Mouse (Mus musculus) embryo, embryonic 10 days (tissue): ENCODE measurements around the gene L3mbtl4.
"Not testable (repeated sequence)": the region's sequence is repeated elsewhere in the genome, so short reads cannot be mapped to it uniquely, and the experiment has no call there.

Source experiments
- DNase-seq: peaks from one replicate; pipeline ENCODE4 v3.0.0-alpha.2; 2015; ENCODE audit warnings: low spot score

L3mbtl4 gene

DNA sequence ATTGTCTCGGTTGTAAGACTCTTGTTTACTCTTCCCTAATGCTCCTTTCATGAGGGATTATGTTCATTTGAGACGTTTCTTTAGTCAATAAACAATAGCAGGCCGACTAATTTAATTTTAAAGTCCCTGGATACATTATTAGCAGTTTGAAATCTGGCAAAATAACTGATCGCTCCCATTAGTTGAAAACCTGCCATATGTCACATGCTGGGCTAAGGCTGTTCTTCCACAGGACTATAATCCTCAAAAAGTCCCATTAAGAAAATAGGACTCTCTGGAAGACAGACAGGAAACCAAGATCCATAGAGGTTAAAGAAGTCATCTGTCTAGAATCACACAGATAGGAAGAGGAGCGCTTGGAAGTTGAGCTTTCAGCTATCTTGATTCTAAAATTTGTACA lies 114.9 kb downstream of the L3mbtl4 start:
- no peak for DNase-seq

- DNase-seq: no peak
These were observed 132.4 kb downstream of the L3mbtl4 start for GRCm38 (mm10) chr17:68405993-68406392.

- DNase-seq: not testable (repeated sequence)
These were observed 133.5 kb downstream of the L3mbtl4 start for GRCm38 (mm10) chr17:68407121-68407520.

- no peak for DNase-seq
These were observed 149.3 kb downstream of the L3mbtl4 start for GRCm38 (mm10) chr17:68422663-68423498.

DNA sequence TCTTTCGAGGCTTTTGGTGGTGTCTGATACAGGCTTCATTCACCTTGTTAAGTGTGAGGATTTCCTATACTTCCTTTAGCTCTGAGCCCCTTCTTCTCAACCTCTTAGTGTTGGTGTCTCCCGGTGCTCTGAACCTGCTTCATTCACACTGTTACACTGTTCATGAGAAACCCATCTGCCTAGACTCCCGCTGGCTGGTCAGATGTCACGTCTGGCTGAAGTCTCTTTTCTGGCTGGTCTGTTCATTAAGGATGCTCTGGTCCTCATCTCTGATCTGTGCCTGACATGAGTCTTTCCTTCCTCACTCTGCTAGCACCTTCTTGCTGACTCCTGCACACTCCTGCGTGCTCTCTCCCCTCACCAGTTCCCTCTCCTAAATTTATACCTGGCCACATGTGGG lies 160.0 kb downstream of the L3mbtl4 start:
- DNase-seq: no peak

- DNase-seq: no peak
These were observed 177.3 kb downstream of the L3mbtl4 start for GRCm38 (mm10) chr17:68450921-68451320.

GRCm38 (mm10) chr17:68461471-68461870 lies 187.9 kb downstream of the L3mbtl4 start:
- DNase-seq: no peak

- DNase-seq: no peak
These were observed 193.7 kb downstream of the L3mbtl4 start for GRCm38 (mm10) chr17:68467311-68467710.

DNA sequence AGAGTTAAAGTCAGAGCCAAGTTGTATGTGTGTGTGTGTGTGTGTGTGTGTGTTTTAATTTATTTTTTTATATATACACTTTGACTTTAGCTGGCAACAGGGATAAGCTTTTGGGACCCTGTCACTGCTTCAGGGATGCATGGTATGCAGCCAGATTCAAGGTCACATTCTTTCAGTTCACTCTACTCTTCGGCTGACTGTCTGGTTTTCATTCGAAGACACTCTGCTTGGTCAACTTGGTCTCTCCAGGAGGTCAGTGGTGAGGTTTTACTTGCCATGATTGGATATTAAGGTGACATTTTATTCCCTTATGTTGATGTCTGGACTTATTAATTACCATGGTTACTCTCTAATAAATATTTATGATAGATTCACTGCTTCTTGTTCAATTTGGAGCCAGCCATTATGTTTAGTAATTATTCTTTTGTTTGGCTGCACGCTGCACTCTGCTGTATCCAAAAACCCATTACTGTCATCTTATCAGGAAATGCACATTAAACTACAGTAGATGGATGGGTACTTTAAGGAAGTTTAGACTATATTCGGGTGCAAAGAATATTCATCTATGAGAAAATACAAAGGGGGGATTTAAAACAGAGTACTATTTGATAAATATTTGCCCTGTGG lies 216.6 kb downstream of the L3mbtl4 start:
- DNase-seq: no peak

- no peak for DNase-seq
These were observed 218.6 kb downstream of the L3mbtl4 start for GRCm38 (mm10) chr17:68492231-68492630.

DNA sequence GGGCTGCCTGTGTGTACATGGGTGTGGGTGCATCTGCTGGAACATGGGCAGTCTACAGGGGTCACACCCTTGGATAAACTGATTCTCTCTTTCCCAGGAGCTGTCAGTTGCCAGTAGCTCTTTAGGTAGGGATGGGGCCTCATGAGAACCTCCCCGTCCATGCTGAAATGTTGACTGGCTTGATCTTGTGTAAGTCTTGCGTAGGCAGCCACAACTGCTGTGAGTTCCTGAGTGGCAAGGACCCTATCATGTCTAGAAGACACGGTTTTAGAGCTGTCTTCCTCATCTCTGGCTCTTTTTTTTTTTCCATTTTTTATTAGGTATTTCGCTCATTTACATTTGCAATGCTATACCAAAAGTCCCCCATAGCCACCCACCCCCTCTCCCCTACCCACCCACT lies 229.4 kb downstream of the L3mbtl4 start:
- DNase-seq: not testable (repeated sequence)

- no peak for DNase-seq
These were observed 286.1 kb downstream of the L3mbtl4 start for GRCm38 (mm10) chr17:68559698-68560097.

DNA sequence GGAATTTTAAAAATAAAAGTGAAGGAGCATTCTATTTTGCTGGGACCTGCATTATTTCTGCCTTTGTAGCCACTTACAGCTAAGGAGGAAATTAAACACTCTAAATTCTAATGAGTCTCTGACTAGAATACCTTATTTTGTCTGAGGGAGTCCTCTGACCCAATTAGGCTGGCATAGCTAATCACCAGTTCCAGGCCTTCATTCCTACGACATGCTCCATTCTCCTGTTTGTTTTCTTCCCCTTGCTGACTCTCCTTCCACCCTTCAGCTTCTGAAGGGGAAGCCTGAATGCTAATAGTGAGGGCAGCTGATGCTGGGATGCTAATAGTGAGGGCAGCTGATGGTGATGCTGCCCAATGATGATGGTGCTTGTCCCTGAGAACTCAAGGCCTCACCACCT lies 286.7 kb downstream of the L3mbtl4 start:
- DNase-seq: no peak

GRCm38 (mm10) chr17:68571806-68572205 lies 298.2 kb downstream of the L3mbtl4 start:
- no peak for DNase-seq

DNA sequence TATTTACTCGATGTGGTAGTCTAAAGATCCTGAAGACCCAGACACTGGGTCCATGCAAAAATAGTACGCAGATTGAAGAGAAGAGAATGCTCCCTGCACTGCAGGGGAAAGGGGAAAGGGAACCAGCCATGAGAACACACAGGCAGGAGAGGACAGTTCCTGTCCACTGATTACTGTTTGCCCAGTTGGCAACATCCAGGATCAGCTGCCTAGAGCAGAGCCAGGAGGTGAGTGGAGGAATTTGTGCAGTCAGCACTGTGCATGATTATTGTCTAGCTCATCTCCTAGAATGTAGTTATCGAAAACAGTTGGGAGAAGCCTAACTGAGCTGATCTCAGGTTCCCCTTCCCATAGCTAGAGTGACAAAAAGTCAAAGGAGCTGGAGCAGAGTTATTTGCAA lies 311.6 kb downstream of the L3mbtl4 start:
- no peak for DNase-seq

GRCm38 (mm10) chr17:68591619-68592018 lies 318.0 kb downstream of the L3mbtl4 start:
- no peak for DNase-seq

- DNase-seq: no peak
These were observed 329.1 kb downstream of the L3mbtl4 start for GRCm38 (mm10) chr17:68602744-68603143.

GRCm38 (mm10) chr17:68607691-68608090 lies 334.1 kb downstream of the L3mbtl4 start:
- peak; percentile 78 for DNase-seq

DNA sequence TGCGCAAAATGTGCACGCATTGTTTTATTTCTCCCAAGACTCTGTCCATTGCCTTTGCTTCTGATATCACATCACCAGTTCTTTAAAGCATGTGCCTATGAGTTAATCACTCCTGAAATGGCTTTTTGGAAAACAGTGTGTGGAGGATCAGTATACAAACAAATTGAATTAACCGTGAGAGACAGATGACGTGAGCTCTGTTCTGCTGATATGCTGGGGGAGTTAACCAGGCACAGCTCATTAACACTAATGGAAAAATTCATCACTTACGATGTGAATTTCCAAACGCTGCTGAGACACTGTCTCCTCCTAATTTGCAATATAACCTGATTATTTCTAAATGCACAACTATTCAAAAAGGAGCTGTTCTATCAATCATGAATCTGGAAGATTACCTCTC lies 337.6 kb downstream of the L3mbtl4 start:
- no peak for DNase-seq

GRCm38 (mm10) chr17:68625281-68625680 lies 351.7 kb downstream of the L3mbtl4 start:
- no peak for DNase-seq

GRCm38 (mm10) chr17:68629631-68630426 lies 356.2 kb downstream of the L3mbtl4 start:
- DNase-seq: no peak

- no peak for DNase-seq
These were observed 357.8 kb downstream of the L3mbtl4 start for GRCm38 (mm10) chr17:68631396-68631795.

DNA sequence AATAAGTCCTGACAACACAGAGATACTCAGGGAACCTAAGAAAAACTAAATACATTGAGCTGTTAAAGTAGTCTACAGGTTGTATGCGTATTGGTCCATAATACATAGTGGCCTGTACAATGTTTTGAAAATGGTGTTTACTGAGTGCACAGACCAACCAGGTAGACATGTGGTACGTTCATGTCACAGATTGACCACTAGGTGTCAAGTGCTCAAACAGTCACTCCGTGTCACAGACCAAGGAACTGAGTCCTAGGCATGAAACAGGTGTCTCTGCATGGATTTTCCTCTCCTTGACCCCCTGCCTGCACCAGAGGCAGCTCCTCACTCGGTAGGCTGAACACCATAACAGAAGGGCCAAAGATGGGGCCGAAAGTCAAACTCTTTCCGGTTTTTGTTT lies 366.6 kb downstream of the L3mbtl4 start:
- DNase-seq: no peak
